Mouse (Mus musculus): Measurements from ENCODE around the gene Cd209d. TPM values are rescaled to one million over a fixed set of nuclear protein-coding genes. Genes with fewer than 3 reads are reported as not detected.
"Not testable (repeated sequence)": the region's sequence is repeated elsewhere in the genome, so short reads cannot be mapped to it uniquely, and the experiment has no call there.

Cd209d gene
- polyA plus RNA-seq (2015; fragmentation: Nextera tagmentation; extraction: Ambion mirVana): not detected in 2 replicates

DNA sequence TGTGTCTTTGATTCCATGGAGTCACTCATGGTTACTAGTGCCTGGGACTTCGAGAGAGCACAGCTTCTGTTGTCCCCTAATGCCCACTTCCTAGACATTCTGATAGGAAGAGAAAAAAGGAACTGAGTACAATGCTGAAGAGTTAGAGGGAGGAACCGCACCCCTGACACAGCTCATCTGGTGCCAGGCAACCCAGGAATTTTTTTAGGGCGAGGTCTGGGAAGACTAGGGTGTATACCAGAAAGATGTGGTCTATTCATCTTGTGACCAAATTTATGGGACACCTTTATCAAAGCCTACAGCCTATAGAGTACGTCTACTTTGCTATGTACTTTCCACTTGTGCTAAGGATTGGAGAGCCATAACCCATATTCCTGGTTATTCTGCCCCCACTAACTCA, at the start of gene Cd209d:
TSS of gene Cd209d (minus strand) at position 101 of the 400 bp plus-strand sequence.
- Histone ChIP-seq H3K4me1 (ENCODE audit: insufficient read depth) (no peaks in the 10 kb centered on the region), H3K4me2 (ENCODE audit: low read depth, low read length) (no peak within 1 kb of the TSS), H3K9me3 (ENCODE audit: low read length) (no peaks in the 10 kb centered on the region), H3K27ac (ENCODE audit: low read depth) (no peak within 1 kb of the TSS), H3K27me3 (ENCODE audit: insufficient read depth, low read length) (no peaks in the 10 kb centered on the region), H3K4me3 (ENCODE audit: low read depth, low read length) (no peak within 1 kb of the TSS), H3K9ac (replicated peaks) (no peak within 1 kb of the TSS), H3K36me3 (replicated peaks; ENCODE audit: insufficient read depth, low read length) (no peaks in the 10 kb centered on the region)
- 60% methylated on average over 4 of the region's 4 CpGs for WGBS (ENCODE audit: insufficient replicate concordance)
- ATAC-seq (no peak), DNase-seq (no peak)
- TF ChIP-seq CTCF (IDR thresholded peaks at IDR 0.05; ENCODE audit: low read depth) (no peak), EP300 (IDR thresholded peaks at IDR 0.05; ENCODE audit: low read depth) (no peak)

DNA sequence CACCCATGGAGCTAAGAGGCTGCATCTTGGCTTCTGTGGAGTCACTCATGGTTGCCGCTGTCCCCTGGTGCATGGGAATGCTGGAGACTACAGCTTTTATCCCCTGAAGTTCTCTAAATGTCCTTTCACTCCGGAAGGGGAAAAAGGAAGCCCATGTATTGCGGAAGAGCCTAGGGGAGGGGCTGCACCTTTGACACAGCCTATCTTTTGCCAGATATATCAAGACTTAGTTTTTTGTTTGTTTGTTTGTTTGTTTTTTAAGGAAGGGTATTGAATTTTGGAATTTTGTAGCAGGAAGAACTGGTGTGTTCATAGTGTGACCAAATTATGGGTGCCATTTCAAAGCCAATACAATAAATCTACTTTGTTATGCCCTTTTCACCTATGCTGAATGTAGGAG, 48.4 kb upstream of the Cd209d start, which contains the start of gene Cd209b:
TSS of gene Cd209b (minus strand) at position 101 of the 400 bp plus-strand sequence.
- Histone ChIP-seq H3K36me3 (replicated peaks; ENCODE audit: insufficient read depth, low read length) (no peaks in the 10 kb centered on the region), H3K4me3 (ENCODE audit: low read depth, low read length) (no peak within 1 kb of the TSS), H3K9ac (replicated peaks) (no peak within 1 kb of the TSS), H3K9me3 (ENCODE audit: low read length) (no peaks in the 10 kb centered on the region), H3K4me2 (ENCODE audit: low read depth, low read length) (no peak within 1 kb of the TSS), H3K27ac (ENCODE audit: low read depth) (no peak within 1 kb of the TSS), H3K4me1 (ENCODE audit: insufficient read depth) (no peaks in the 10 kb centered on the region), H3K27me3 (ENCODE audit: insufficient read depth, low read length) (no peaks in the 10 kb centered on the region)
- DNase-seq: no peak
- 72% methylated on average over 3 of the region's 3 CpGs for WGBS (ENCODE audit: insufficient replicate concordance)
- ATAC-seq: no peak
- TF ChIP-seq EP300 (IDR thresholded peaks at IDR 0.05; ENCODE audit: low read depth) (no peak), CTCF (IDR thresholded peaks at IDR 0.05; ENCODE audit: low read depth) (no peak)

DNA sequence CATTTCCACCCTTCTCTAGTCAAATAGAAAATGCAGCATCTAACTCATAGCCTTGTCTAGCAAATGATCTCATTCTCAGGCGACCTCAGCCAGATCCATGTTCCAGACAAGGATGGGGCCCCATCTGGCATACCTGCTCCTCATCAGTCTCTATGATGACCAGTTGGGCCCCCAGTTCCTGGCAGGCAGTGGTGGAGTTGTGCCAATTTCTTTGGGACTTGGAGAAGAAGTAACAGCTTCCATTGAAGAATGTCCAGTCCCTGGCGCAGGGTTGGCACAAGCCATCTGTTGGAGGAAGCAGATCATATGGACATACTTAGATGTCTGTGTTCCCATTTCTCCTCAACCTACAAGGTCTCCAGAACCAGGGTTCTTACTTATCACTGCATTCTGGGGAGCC, 2.2 kb downstream of the Cd209d start:
- Histone ChIP-seq H3K36me3 (replicated peaks; ENCODE audit: insufficient read depth, low read length) (no peaks in the 10 kb centered on the region), H3K4me3 (ENCODE audit: low read depth, low read length) (no peak overlapping the region), H3K27ac (ENCODE audit: low read depth) (no peak overlapping the region), H3K27me3 (ENCODE audit: insufficient read depth, low read length) (no peaks in the 10 kb centered on the region), H3K4me2 (ENCODE audit: low read depth, low read length) (no peak overlapping the region), H3K9ac (replicated peaks) (no peak overlapping the region), H3K9me3 (ENCODE audit: low read length) (no peaks in the 10 kb centered on the region), H3K4me1 (ENCODE audit: insufficient read depth) (no peaks in the 10 kb centered on the region)
- DNase-seq: no peak
- 72% methylated on average over 2 of the region's 2 CpGs for WGBS (ENCODE audit: insufficient replicate concordance)
- no peak for TF ChIP-seq CTCF (IDR thresholded peaks at IDR 0.05; ENCODE audit: low read depth)
- no peak for TF ChIP-seq EP300 (IDR thresholded peaks at IDR 0.05; ENCODE audit: low read depth)
- ATAC-seq: no peak

DNA sequence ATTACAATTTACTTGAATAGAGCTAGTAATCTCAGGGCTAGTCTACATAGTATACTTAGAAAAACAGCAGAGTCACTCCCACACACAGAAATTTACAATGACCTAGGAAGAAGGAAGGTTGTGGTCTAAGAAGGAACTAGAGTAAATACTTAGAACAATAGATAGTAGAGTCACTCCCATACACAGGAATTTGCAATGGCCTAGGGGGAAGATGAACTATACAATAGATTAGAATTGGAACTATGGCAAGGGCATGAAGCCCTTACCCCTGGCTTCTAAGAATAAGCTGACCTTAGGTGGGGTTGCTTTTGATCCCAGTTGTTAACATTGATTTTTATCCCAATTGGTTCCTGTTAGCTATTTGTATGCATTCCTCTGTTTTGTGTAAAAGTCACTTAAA, 15.6 kb downstream of the Cd209d start:
- ATAC-seq; H3K27ac ChIP-seq (ENCODE audit: low read depth); H3K36me3 ChIP-seq (replicated peaks; ENCODE audit: insufficient read depth, low read length); H3K4me2 ChIP-seq (ENCODE audit: low read depth, low read length); H3K4me1 ChIP-seq (ENCODE audit: insufficient read depth); H3K4me3 ChIP-seq (ENCODE audit: low read depth, low read length); DNase-seq; H3K9me3 ChIP-seq (ENCODE audit: low read length); H3K9ac ChIP-seq (replicated peaks); H3K27me3 ChIP-seq (ENCODE audit: insufficient read depth, low read length): not testable (repeated sequence)

DNA sequence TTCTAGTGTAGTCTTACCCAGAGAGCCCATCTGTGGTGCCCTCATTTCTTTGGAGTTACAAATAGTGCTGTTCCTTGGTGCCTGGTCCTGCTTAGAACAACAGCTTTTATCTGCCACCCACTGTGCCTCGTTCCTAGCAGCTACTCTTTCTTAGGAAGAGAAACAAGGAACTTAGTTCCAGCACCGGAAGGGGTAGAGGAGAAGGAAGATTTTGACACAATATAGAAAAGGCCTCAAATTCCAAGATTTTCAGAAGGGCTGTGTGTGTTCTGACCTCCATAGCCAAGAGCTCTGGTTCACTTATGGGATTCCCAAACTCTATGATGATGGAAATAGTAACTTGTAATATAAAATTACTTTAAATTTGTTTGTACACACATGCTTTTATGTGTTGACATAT, 24.1 kb downstream of the Cd209d start, which contains the start of gene Cd209e:
TSS of gene Cd209e (minus strand) at position 101 of the 400 bp plus-strand sequence.
- Histone ChIP-seq H3K27me3 (ENCODE audit: insufficient read depth, low read length) (no peaks in the 10 kb centered on the region), H3K4me2 (ENCODE audit: low read depth, low read length) (no peak within 1 kb of the TSS), H3K4me3 (ENCODE audit: low read depth, low read length) (no peak within 1 kb of the TSS), H3K4me1 (ENCODE audit: insufficient read depth) (no peaks in the 10 kb centered on the region), H3K36me3 (replicated peaks; ENCODE audit: insufficient read depth, low read length) (no peaks in the 10 kb centered on the region), H3K9ac (replicated peaks) (no peak within 1 kb of the TSS), H3K9me3 (ENCODE audit: low read length) (no peaks in the 10 kb centered on the region), H3K27ac (ENCODE audit: low read depth) (no peak within 1 kb of the TSS)
- ATAC-seq: no peak
- TF ChIP-seq CTCF (IDR thresholded peaks at IDR 0.05; ENCODE audit: low read depth) (no peak), EP300 (IDR thresholded peaks at IDR 0.05; ENCODE audit: low read depth) (no peak)
- no peak for DNase-seq
- 66% methylated on average over 2 of the region's 2 CpGs for WGBS (ENCODE audit: insufficient replicate concordance)

Other genes with a start within 250 kb of the Cd209d start
- gene Stxbp2, start 247.6 kb downstream of the Cd209d start, polyA plus RNA-seq (2015; fragmentation: Nextera tagmentation; extraction: Ambion mirVana): 40.5 and 46.9 TPM in 2 replicates
- not detected in 2 replicates for gene Retn, start 222.8 kb downstream of the Cd209d start, polyA plus RNA-seq (2015; fragmentation: Nextera tagmentation; extraction: Ambion mirVana)
- 11.9 and 12.8 TPM in 2 replicates for gene Mcemp1, start 212.8 kb downstream of the Cd209d start, polyA plus RNA-seq (2015; fragmentation: Nextera tagmentation; extraction: Ambion mirVana)
- gene Fcor, start 206.2 kb downstream of the Cd209d start, polyA plus RNA-seq (2015; fragmentation: Nextera tagmentation; extraction: Ambion mirVana): 2.7 and 3.4 TPM in 2 replicates
- 16.6 and 16.9 TPM in 2 replicates for gene Trappc5, start 202.3 kb downstream of the Cd209d start, polyA plus RNA-seq (2015; fragmentation: Nextera tagmentation; extraction: Ambion mirVana)
- 0.05 and 0.06 TPM in 2 replicates for gene Fcer2a, start 184.4 kb downstream of the Cd209d start, polyA plus RNA-seq (2015; fragmentation: Nextera tagmentation; extraction: Ambion mirVana)
- gene Clec4g, start 157.9 kb downstream of the Cd209d start, polyA plus RNA-seq (2015; fragmentation: Nextera tagmentation; extraction: Ambion mirVana): 29.3 and 30.2 TPM in 2 replicates
- 0.14 and 0.19 TPM in 2 replicates for gene Cd209a, start 129.6 kb downstream of the Cd209d start, polyA plus RNA-seq (2015; fragmentation: Nextera tagmentation; extraction: Ambion mirVana)
- gene Cd209e, start 24.2 kb downstream of the Cd209d start, polyA plus RNA-seq (2015; fragmentation: Nextera tagmentation; extraction: Ambion mirVana): 0.09 TPM in 1 of 2 replicates, not detected in the other
- not detected in 2 replicates for gene Cd209b, start 48.3 kb upstream of the Cd209d start, polyA plus RNA-seq (2015; fragmentation: Nextera tagmentation; extraction: Ambion mirVana)
- 0.08 TPM in 1 of 2 replicates, not detected in the other for gene Cd209c, start 76.2 kb upstream of the Cd209d start, polyA plus RNA-seq (2015; fragmentation: Nextera tagmentation; extraction: Ambion mirVana)
- 1.1 and 1.8 TPM in 2 replicates for gene Cd209f, start 227.3 kb upstream of the Cd209d start, polyA plus RNA-seq (2015; fragmentation: Nextera tagmentation; extraction: Ambion mirVana)